ENCODE assay signal across 9 mouse cellular contexts in the genomic region with DNA sequence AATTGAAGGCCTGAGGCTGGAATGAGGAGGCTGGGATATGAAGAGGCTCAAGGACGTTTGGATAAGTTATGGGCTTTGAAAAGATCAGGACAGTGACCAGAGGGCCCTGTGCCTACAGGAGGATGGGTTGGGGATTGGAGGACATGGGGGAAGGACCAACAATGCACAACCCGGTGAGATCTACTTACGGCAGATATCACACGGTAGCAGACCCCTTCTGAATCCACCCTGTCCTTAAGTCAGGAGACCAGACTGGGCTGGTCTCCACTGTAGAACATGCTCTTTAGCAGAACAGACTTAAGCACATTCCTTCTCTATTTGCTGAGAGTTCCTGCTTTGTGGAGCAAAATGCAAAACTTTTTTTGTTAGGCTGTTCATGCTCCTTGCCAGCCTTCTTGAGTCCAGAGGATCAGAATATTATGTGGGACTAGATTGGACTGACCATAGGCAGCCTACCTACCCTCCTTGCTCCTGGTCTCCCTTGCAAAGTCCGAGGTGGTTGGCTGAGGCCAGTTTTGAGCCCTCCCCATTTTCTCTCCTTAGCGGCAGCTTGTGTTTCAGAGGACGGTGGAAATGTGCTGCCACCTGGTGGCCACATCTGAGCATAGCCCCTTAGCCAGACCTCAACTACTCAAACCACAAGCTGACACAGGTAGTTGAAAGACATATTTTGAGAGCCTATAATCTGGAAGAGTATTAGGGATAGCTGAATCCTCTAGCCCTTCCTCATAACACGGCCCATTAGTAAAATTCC. TPM values are rescaled to one million over a fixed set of nuclear protein-coding genes. Genes with fewer than 3 reads are reported as not detected.
A peak's percentile ranks its signal among the peaks of the same experiment; 100 is the strongest.
DNase-seq lines count a peak whose midpoint lies in the region; ATAC-seq and TF ChIP-seq lines count a peak whose summit lies in the region.
"Had no signal": no experiment of that assay in that cellular context is flagged by ENCODE, and none has a peak within 500 bp of the region (broad histone marks: within the 10 kb centered on the region; RNA-seq: fewer than 3 reads in every experiment).

No protein-coding gene starts in this region.

- no peaks in the 10 kb centered on the region for H3K9me3 ChIP-seq in ES-Bruce4 (replicated peaks; ENCODE audit: control insufficient read depth, insufficient read depth, low read length, poor library complexity, severe bottlenecking)
- H3K9me3 ChIP-seq in forebrain, embryonic 14.5 days (replicated peaks; ENCODE audit: control insufficient read depth, low read length): no peaks in the 10 kb centered on the region
- no peaks in the 10 kb centered on the region for H3K9me3 ChIP-seq in liver, embryonic 16.5 days (replicated peaks; ENCODE audit: control insufficient read depth, low read length)
- no peaks in the 10 kb centered on the region for H3K9me3 ChIP-seq in neural tube, embryonic 13.5 days
- no peaks in the 10 kb centered on the region for H3K9me3 ChIP-seq in stomach, postnatal 0 days (ENCODE audit: control insufficient read depth, low read length)

- peak; percentile 81 for DNase-seq in c-Kit-positive CD71-positive TER-119-positive erythroid progenitor cells, embryonic 14.5 days (ENCODE audit: low spot score)
- peak; percentile 80 for DNase-seq in forebrain, embryonic 14.5 days (ENCODE audit: low spot score)
- DNase-seq in heart, postnatal 14 days: peak; percentile 85 to 90
- peak; percentile 88 to 90 for DNase-seq in kidney, postnatal 4 days
- peak; percentile 86 for DNase-seq in stomach, postnatal 0 days (ENCODE audit: low spot score)

- no peaks in the 10 kb centered on the region for H3K36me3 ChIP-seq in ES-Bruce4 (ENCODE audit: control insufficient read depth, insufficient read depth, low read length, poor library complexity, severe bottlenecking)
- H3K36me3 ChIP-seq in forebrain, embryonic 14.5 days (ENCODE audit: control insufficient read depth, insufficient read depth, low read length): no peaks in the 10 kb centered on the region
- no peaks in the 10 kb centered on the region for H3K36me3 ChIP-seq in liver, embryonic 16.5 days (ENCODE audit: control insufficient read depth, insufficient read depth)
- H3K36me3 ChIP-seq in neural tube, embryonic 13.5 days: no peaks in the 10 kb centered on the region
- H3K36me3 ChIP-seq in stomach, postnatal 0 days (ENCODE audit: control insufficient read depth, insufficient read depth, low read length): no peaks in the 10 kb centered on the region

- TF ChIP-seq CTCF in ES-Bruce4 (IDR thresholded peaks at IDR 0.05; ENCODE audit: low read depth, low read length): peak; percentile 91
- TF ChIP-seq CTCF in stomach, postnatal 0 days (IDR thresholded peaks at IDR 0.05; ENCODE audit: low read depth): peak; percentile 96

- H3K27me3 ChIP-seq in ES-Bruce4 (ENCODE audit: control insufficient read depth, insufficient read depth, low read length, poor library complexity, severe bottlenecking): no peaks in the 10 kb centered on the region
- no peaks in the 10 kb centered on the region for H3K27me3 ChIP-seq in forebrain, embryonic 14.5 days (replicated peaks; ENCODE audit: control insufficient read depth, insufficient read depth, low read length)
- H3K27me3 ChIP-seq in liver, embryonic 16.5 days (ENCODE audit: control insufficient read depth, insufficient read depth, low read depth, low read length): no peaks in the 10 kb centered on the region
- H3K27me3 ChIP-seq in neural tube, embryonic 13.5 days: no peaks in the 10 kb centered on the region
- no peaks in the 10 kb centered on the region for H3K27me3 ChIP-seq in stomach, postnatal 0 days (ENCODE audit: control insufficient read depth, insufficient read depth, low read length)

- H3K27ac ChIP-seq in ES-Bruce4 (ENCODE audit: insufficient read depth, low read length): no peak overlapping the region
- H3K27ac ChIP-seq in forebrain, embryonic 14.5 days (ENCODE audit: low read depth, low read length): no peak overlapping the region
- no peak overlapping the region for H3K27ac ChIP-seq in liver, embryonic 16.5 days (ENCODE audit: low read length)
- no peak overlapping the region for H3K27ac ChIP-seq in neural tube, embryonic 13.5 days (replicated peaks)
- no peak overlapping the region for H3K27ac ChIP-seq in stomach, postnatal 0 days (replicated peaks)

- no peak overlapping the region for H3K9ac ChIP-seq in ES-Bruce4 (ENCODE audit: low read depth, poor library complexity, severe bottlenecking)
- no peak overlapping the region for H3K9ac ChIP-seq in forebrain, embryonic 14.5 days (ENCODE audit: low read length)
- no peak overlapping the region for H3K9ac ChIP-seq in liver, embryonic 16.5 days (ENCODE audit: low read depth, low read length)
- no peak overlapping the region for H3K9ac ChIP-seq in neural tube, embryonic 13.5 days
- H3K9ac ChIP-seq in stomach, postnatal 0 days (ENCODE audit: low read length): no peak overlapping the region

- intact Hi-C loops in heart, postnatal 14 days (cut with DNase I): loop anchor here (1.0 kb wide), 1 partner anchor 225 kb away; no protein-coding TSS in a partner anchor

- H3K4me1 ChIP-seq in ES-Bruce4 (ENCODE audit: control insufficient read depth, insufficient read depth, low read length): no peaks in the 10 kb centered on the region
- no peaks in the 10 kb centered on the region for H3K4me1 ChIP-seq in forebrain, embryonic 14.5 days (ENCODE audit: control insufficient read depth, insufficient read depth, low read length)
- H3K4me1 ChIP-seq in liver, embryonic 16.5 days (ENCODE audit: control insufficient read depth, low read depth, low read length): peaks cover 10% of the 10 kb centered on the region
- H3K4me1 ChIP-seq in neural tube, embryonic 13.5 days (replicated peaks): 0 out of 2 replicates have a peak, but pooled peaks cover 2% of the 10 kb centered on the region
- peaks cover 5% of the 10 kb centered on the region; the same call in 1 of the 2 replicates for H3K4me1 ChIP-seq in stomach, postnatal 0 days (replicated peaks; ENCODE audit: control insufficient read depth, insufficient read depth)

- TF ChIP-seq EP300 in ES-Bruce4 (IDR thresholded peaks at IDR 0.05; ENCODE audit: insufficient read depth, low read depth, low read length): no peak
- TF ChIP-seq EP300 in stomach, postnatal 0 days (optimal IDR thresholded peaks at IDR 0.05): no peak

- 41% methylated on average over 8 of the region's 8 CpGs for WGBS in forebrain, embryonic 14.5 days
- 30% methylated on average over 8 of the region's 8 CpGs for WGBS in liver, embryonic 16.5 days (ENCODE audit: insufficient replicate concordance)
- WGBS in neural tube, embryonic 13.5 days: 39% methylated on average over 8 of the region's 8 CpGs
- 39% methylated on average over 8 of the region's 8 CpGs for WGBS in stomach, postnatal 0 days

- peak; percentile 80 for ATAC-seq in forebrain, embryonic 14.5 days
- peak; percentile 46; the same call in 1 of the 2 replicates for ATAC-seq in liver, embryonic 16.5 days (ENCODE audit: low read depth)
- peak; percentile 61; the same call in 1 of the 2 replicates for ATAC-seq in neural tube, embryonic 13.5 days (ENCODE audit: low read depth)
- ATAC-seq in stomach, postnatal 0 days (ENCODE audit: low FRiP score, low TSS enrichment): no peak; the same call in 1 of the 2 replicates

- no peak overlapping the region for H3K4me2 ChIP-seq in forebrain, embryonic 14.5 days (ENCODE audit: low read length)
- H3K4me2 ChIP-seq in liver, embryonic 16.5 days (ENCODE audit: low read depth, low read length): no peak overlapping the region
- H3K4me2 ChIP-seq in neural tube, embryonic 13.5 days: no peak overlapping the region
- H3K4me2 ChIP-seq in stomach, postnatal 0 days (replicated peaks; ENCODE audit: low read depth): no peak overlapping the region

- TF ChIP-seq POLR2A in ES-Bruce4 (IDR thresholded peaks at IDR 0.05; ENCODE audit: insufficient read depth, low read length): no peak

- H3K4me3 ChIP-seq in ES-Bruce4 (ENCODE audit: low read depth, low read length): no peak overlapping the region
- H3K4me3 ChIP-seq in forebrain, embryonic 14.5 days (ENCODE audit: low read depth, low read length): no peak overlapping the region
- no peak overlapping the region for H3K4me3 ChIP-seq in liver, embryonic 16.5 days (ENCODE audit: low read depth, low read length)
- no peak overlapping the region for H3K4me3 ChIP-seq in neural tube, embryonic 13.5 days
- H3K4me3 ChIP-seq in stomach, postnatal 0 days (ENCODE audit: low read depth, low read length): no peak overlapping the region

RNA-seq across cellular contexts. Expression of a gene that starts 28.9 kb away (rescaled TPM):
- polyA plus RNA-seq in ES-Bruce4 (2011; ENCODE audit: insufficient read depth, insufficient read length, low read depth, missing spikeins): not detected in 2 replicates
- not detected in 2 replicates for polyA plus RNA-seq in forebrain, embryonic 14.5 days (2014; fragmentation: Nextera tagmentation; extraction: Ambion mirVana)
- total RNA-seq in heart, postnatal 14 days (2021): under 1 TPM in 1 of 2 experiments, not detected in 1; 0.24 TPM
- polyA plus RNA-seq in liver, embryonic 16.5 days (2015; fragmentation: Nextera tagmentation; extraction: Ambion mirVana): not detected in 2 replicates
- not detected in 2 replicates for polyA plus RNA-seq in neural tube, embryonic 13.5 days (2015; fragmentation: Nextera tagmentation; extraction: Ambion mirVana)
- 0.17 and 0.36 TPM in 2 replicates for polyA plus RNA-seq in stomach, postnatal 0 days (2015; fragmentation: Nextera tagmentation; extraction: Ambion mirVana)

RNA-seq across cellular contexts. Expression of a gene that starts 28.9 kb away (rescaled TPM):
- 0.45 TPM in 1 of 2 replicates, not detected in the other for polyA plus RNA-seq in ES-Bruce4 (2011; ENCODE audit: insufficient read depth, insufficient read length, low read depth, missing spikeins)
- 0.11 and 0.28 TPM in 2 replicates for polyA plus RNA-seq in forebrain, embryonic 14.5 days (2014; fragmentation: Nextera tagmentation; extraction: Ambion mirVana)
- total RNA-seq in heart, postnatal 14 days (2021): under 1 TPM in 1 of 2 experiments, not detected in 1; 0.24 TPM
- polyA plus RNA-seq in liver, embryonic 16.5 days (2015; fragmentation: Nextera tagmentation; extraction: Ambion mirVana): 0.48 and 0.77 TPM in 2 replicates
- not detected in 2 replicates for polyA plus RNA-seq in neural tube, embryonic 13.5 days (2015; fragmentation: Nextera tagmentation; extraction: Ambion mirVana)
- polyA plus RNA-seq in stomach, postnatal 0 days (2015; fragmentation: Nextera tagmentation; extraction: Ambion mirVana): 0.34 and 0.47 TPM in 2 replicates
- polyA plus RNA-seq: heart, embryonic 14.5 days had no signal

RNA-seq across cellular contexts. Expression of a gene that starts 32.9 kb away (rescaled TPM):
- not detected in 2 replicates for polyA plus RNA-seq in ES-Bruce4 (2011; ENCODE audit: insufficient read depth, insufficient read length, low read depth, missing spikeins)
- polyA plus RNA-seq in forebrain, embryonic 14.5 days (2014; fragmentation: Nextera tagmentation; extraction: Ambion mirVana): 0.36 TPM in 1 of 2 replicates, not detected in the other
- under 1 TPM; 0.81 to 0.88 TPM for total RNA-seq in heart, postnatal 14 days (2021)
- 2.4 and 2.9 TPM in 2 replicates for polyA plus RNA-seq in liver, embryonic 16.5 days (2015; fragmentation: Nextera tagmentation; extraction: Ambion mirVana)
- polyA plus RNA-seq in neural tube, embryonic 13.5 days (2015; fragmentation: Nextera tagmentation; extraction: Ambion mirVana): 0.21 and 0.33 TPM in 2 replicates
- polyA plus RNA-seq in stomach, postnatal 0 days (2015; fragmentation: Nextera tagmentation; extraction: Ambion mirVana): 0.63 and 1.2 TPM in 2 replicates

RNA-seq across cellular contexts. Expression of a gene that starts 59.6 kb away (rescaled TPM):
- polyA plus RNA-seq in ES-Bruce4 (2011; ENCODE audit: insufficient read depth, insufficient read length, low read depth, missing spikeins): 135 and 144 TPM in 2 replicates
- 87.5 and 88.2 TPM in 2 replicates for polyA plus RNA-seq in forebrain, embryonic 14.5 days (2014; fragmentation: Nextera tagmentation; extraction: Ambion mirVana)
- total RNA-seq in heart, postnatal 14 days (2021): 10 to 100 TPM; 38.9 to 47.3 TPM
- 35.1 and 35.9 TPM in 2 replicates for polyA plus RNA-seq in liver, embryonic 16.5 days (2015; fragmentation: Nextera tagmentation; extraction: Ambion mirVana)
- 89.3 and 94.1 TPM in 2 replicates for polyA plus RNA-seq in neural tube, embryonic 13.5 days (2015; fragmentation: Nextera tagmentation; extraction: Ambion mirVana)
- polyA plus RNA-seq in stomach, postnatal 0 days (2015; fragmentation: Nextera tagmentation; extraction: Ambion mirVana): 52.7 and 54.4 TPM in 2 replicates
